Mouse (Mus musculus) E14TG2a.4 (cell line): Measurements from ENCODE around the gene Cyb561.
A peak's percentile ranks its signal among the peaks of the same experiment; 100 is the strongest.

ENCODE experiments used
- H3K27me3 ChIP-seq: 2 replicates; pipeline ENCODE4 v1.6.1; 2014; ENCODE audit warnings: low read length, control low read depth; ENCODE audit not compliant: insufficient read depth
- H3K36me3 ChIP-seq: 2 replicates; pipeline ENCODE4 v1.6.1; 2014; ENCODE audit warnings: low read length, control low read depth; ENCODE audit not compliant: insufficient read depth
- H3K4me1 ChIP-seq: replicated peaks from 2 replicates; pipeline ENCODE4 v1.6.1; 2014; ENCODE audit warnings: low read depth, low read length, control low read depth
- H3K4me3 ChIP-seq: replicated peaks from 2 replicates; pipeline ENCODE4 v1.5.1; 2014; ENCODE audit warnings: mild to moderate bottlenecking, low read length
- H3K9me3 ChIP-seq: 2 replicates; pipeline ENCODE4 v1.6.1; 2014; ENCODE audit warnings: low read length, control low read depth
- CTCF ChIP-seq: conservative IDR thresholded peaks from 2 replicates; pipeline ENCODE4 v1.5.1; 2014; ENCODE audit warnings: low read length
- NANOG ChIP-seq: IDR thresholded peaks from 2 replicates; pipeline ENCODE4 v1.6.1; 2014; ENCODE audit warnings: borderline replicate concordance, low read length, mixed read lengths
- POU5F1 ChIP-seq: IDR thresholded peaks from 2 replicates; pipeline ENCODE4 v1.6.1; 2014; ENCODE audit warnings: low read length, borderline replicate concordance

Gene Cyb561

DNA sequence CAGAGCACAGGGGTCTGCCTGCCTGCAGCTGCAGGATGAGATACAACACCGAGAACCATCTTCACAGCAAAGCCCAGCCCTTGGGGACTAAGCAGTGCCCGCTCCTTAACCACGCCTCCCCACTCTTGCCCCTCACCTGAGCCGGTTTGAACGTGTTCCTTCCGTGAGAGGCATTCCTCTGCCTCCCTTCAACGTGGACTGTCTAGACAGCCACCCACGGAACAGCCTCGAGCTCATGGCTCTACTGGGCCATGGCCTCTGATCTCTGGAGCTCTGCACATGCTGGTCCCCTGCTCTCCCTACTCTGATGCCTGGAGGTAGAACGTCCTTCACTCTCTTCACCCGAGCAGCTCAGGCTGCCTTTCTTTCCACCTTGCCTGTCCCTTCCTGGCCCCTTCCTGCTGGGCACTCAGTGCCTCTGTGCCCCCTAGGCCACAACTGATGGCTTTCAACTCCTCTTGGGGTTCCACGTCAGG lies at the start of gene Cyb561:
Gene Cyb561 (minus strand): TSS at position 426 of the 476 bp plus-strand sequence.
- H3K27me3 ChIP-seq, result no peaks in the 10 kb centered on the region
- peak within 1 kb of the TSS; percentile 39; the same call in 1 of the 2 replicates for H3K4me3 ChIP-seq
- no peaks in the 10 kb centered on the region for H3K9me3 ChIP-seq
- peaks cover 77% of the 10 kb centered on the region for H3K4me1 ChIP-seq
- TF ChIP-seq POU5F1, result no peak
- no peak for TF ChIP-seq CTCF
- TF ChIP-seq NANOG, result no peak
- H3K36me3 ChIP-seq, result no peaks in the 10 kb centered on the region

DNA sequence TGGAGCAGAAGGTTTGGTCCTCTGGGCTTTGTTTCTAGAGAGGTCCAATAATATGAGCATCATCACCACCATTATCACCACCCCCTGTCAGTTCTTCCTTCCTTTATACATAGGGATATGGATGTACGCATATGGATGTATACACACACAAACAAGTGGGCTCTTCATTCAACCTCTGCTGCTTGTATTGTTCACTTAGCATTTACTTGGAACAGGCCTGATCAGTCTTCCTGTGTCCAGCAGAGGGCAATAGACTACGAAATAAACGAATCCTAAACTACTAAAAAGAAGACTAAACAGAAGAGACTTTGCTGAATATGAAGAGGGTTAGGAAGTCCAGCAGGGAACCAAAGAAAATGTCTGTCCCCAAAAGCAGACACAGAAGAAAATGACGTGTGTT lies 48.6 kb upstream of the Cyb561 start:
- H3K9me3 ChIP-seq, result no peaks in the 10 kb centered on the region
- H3K27me3 ChIP-seq, result peaks cover 11% of the 10 kb centered on the region
- H3K4me1 ChIP-seq, result no peaks in the 10 kb centered on the region
- H3K36me3 ChIP-seq, result no peaks in the 10 kb centered on the region
- TF ChIP-seq POU5F1 (no peak), CTCF (peak; percentile 54)
- H3K4me3 ChIP-seq, result no peak overlapping the region

DNA sequence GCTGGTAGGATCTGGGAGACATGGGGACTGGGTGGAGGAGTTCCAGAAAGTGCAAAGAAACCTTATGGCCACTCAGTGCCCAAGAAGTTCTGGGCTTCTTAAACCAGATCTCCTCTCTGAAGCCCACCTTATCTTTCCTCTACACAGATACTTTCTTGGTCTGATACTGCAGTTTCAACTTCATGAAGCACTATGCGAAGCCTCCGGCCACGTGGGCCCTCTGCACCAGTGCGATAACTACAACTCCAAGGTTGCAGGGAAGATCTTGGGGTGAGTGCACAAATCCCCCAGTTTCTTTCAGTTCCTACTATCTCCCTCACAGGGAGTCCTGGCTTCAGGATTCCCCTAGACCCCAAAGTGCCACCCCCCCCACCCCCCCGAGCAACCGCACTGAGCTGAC lies 46.9 kb upstream of the Cyb561 start:
- Histone ChIP-seq H3K36me3 (no peaks in the 10 kb centered on the region), H3K9me3 (no peaks in the 10 kb centered on the region), H3K27me3 (peaks cover 3% of the 10 kb centered on the region; the same call in 1 of the 2 replicates), H3K4me3 (no peak overlapping the region), H3K4me1 (no peaks in the 10 kb centered on the region)
- TF ChIP-seq CTCF (no peak), NANOG (no peak), POU5F1 (no peak)

DNA sequence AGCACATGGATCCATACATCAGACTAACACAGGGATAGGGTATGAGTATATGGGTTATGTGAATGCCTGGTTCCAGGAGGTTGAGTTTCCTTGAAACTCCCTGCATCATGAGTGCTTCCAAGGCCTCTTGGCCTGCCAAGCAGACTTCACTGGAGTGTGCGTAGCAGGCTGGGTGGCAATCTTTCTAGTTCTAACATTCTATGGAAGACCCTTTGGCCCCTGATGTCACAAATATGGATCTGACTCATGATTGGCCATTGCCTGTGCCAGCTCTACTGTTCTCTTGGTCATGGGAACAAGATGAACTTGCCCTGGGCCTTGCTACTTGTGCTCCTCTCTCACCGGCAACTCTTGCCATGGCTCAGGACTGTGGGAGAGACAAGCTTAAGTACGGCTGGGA lies 41.2 kb upstream of the Cyb561 start, which contains the start of gene Ace3:
Gene Ace3 (plus strand): TSS at position 301 of the 400 bp plus-strand sequence.
- no peak for TF ChIP-seq CTCF
- TF ChIP-seq NANOG, result no peak
- TF ChIP-seq POU5F1, result no peak
- Histone ChIP-seq H3K9me3 (no peaks in the 10 kb centered on the region), H3K36me3 (no peaks in the 10 kb centered on the region), H3K4me3 (no peak within 1 kb of the TSS), H3K27me3 (peaks cover 14% of the 10 kb centered on the region; the same call in 1 of the 2 replicates), H3K4me1 (peaks cover 3% of the 10 kb centered on the region)

DNA sequence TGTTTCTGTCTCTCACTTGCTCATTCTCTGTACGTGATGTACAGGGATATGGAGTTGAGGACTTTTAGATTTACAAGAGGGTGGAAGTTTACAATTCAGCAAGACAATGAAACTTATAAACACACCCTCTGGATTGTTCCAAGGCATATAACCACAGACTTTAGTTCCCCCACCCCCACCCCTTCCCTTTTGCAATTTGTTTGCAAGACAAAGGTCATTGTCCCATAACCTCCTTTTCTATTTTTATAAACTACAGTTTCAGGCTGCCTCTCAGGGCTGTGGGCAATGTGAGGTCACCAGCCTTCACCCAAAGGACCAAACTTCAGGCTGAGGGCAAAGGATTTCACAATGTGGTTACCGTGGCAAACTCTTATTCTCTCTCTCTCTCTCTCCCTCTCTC lies 37.1 kb upstream of the Cyb561 start:
- H3K27me3 ChIP-seq, result peaks cover 40% of the 10 kb centered on the region
- no peak overlapping the region for H3K4me3 ChIP-seq
- TF ChIP-seq POU5F1 (no peak), NANOG (no peak), CTCF (no peak)
- no peaks in the 10 kb centered on the region for H3K36me3 ChIP-seq
- H3K9me3 ChIP-seq, result no peaks in the 10 kb centered on the region
- H3K4me1 ChIP-seq, result peaks cover 23% of the 10 kb centered on the region

DNA sequence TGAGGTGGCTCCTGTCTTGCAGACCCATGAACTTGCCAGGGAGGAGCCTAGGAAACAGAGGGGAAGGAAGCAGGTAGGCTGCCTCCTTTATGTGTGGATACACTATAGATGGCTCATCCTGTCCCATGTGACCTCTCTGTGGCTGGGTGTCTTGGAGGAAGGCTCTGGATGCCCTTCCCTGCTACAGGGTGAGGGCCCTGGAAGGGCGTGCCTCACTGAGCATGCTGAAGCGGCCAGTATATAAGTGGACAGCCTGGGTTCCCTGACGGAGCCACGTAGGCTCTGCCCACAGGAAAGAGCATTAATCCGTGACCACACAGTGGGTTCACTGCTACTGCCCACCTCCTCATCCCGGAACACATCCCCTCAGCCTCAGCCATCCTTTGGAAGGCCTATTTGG lies 36.3 kb upstream of the Cyb561 start:
- Histone ChIP-seq H3K4me3 (no peak overlapping the region), H3K4me1 (peaks cover 23% of the 10 kb centered on the region), H3K9me3 (no peaks in the 10 kb centered on the region), H3K36me3 (no peaks in the 10 kb centered on the region), H3K27me3 (peaks cover 44% of the 10 kb centered on the region)
- TF ChIP-seq POU5F1 (no peak), NANOG (no peak), CTCF (no peak)

DNA sequence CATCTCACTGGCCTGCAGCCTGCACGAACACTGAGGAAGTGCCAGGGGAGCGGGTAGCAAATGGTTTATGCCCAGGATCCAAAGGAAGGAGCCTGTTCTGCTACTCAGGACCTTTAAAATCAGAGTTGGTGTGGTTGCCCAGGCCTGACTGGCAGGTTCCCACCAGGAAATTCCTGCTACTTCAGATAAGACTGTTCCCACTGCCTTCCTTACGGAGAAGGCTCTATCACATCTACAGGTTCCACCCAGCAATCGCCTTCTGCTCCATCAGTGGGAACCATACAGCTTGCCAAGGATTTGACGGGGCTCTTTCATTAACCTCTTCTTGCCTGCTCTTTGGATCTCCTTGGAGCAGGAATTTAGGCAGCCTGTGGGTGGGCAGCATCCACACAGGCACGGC lies 34.3 kb upstream of the Cyb561 start:
- Histone ChIP-seq H3K27me3 (peaks cover 44% of the 10 kb centered on the region), H3K4me1 (peaks cover 23% of the 10 kb centered on the region)

DNA sequence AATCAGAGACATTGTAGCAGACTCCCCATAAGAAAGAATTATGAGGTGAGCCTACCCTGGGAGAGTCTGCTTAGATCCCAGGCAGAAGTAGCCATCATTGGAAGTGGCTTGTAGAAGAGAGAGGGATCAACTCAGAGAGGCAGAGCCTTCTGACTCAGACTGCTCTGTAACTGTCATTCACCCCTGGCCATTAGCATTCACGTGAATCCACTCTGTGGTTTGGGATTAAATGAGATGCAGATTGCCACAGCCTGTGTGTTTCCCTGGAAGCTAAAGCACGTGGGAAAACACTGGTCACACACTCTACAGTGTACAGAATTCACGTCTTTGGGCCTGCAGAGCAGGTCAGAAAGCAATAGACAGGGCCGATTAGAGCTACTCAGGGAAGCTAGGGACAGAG lies 31.3 kb upstream of the Cyb561 start:
- Histone ChIP-seq H3K4me1 (peaks cover 21% of the 10 kb centered on the region), H3K36me3 (no peaks in the 10 kb centered on the region), H3K9me3 (no peaks in the 10 kb centered on the region), H3K27me3 (peaks cover 44% of the 10 kb centered on the region), H3K4me3 (no peak overlapping the region)
- no peak for TF ChIP-seq CTCF
- no peak for TF ChIP-seq NANOG
- TF ChIP-seq POU5F1, result no peak

More for the DNA sequence above, 34.3 kb upstream of the Cyb561 start:
- H3K4me3 ChIP-seq, result peak overlapping the region; percentile 43
- TF ChIP-seq CTCF, result no peak
- TF ChIP-seq POU5F1, result no peak
- no peaks in the 10 kb centered on the region for H3K9me3 ChIP-seq
- H3K36me3 ChIP-seq, result no peaks in the 10 kb centered on the region

DNA sequence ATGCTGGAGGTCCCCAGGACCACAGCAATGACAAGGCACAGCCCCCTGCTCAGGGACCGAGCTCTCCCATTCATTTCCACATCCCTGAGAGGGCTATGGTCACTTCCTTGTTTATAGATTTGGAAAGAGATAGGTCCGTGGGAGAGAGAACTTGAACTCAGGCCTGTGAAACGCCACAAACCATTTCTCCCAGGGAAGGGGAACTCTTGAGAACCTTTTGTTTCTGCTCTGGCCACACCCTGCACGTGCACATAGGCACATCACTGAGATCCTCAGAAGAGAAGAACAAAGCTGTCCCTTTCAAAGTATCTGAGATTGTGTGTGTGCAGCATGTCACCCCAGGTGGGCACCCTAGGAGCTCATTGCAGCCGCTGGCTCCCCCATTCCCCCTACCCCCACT lies 25.5 kb upstream of the Cyb561 start:
- H3K36me3 ChIP-seq, result no peaks in the 10 kb centered on the region
- TF ChIP-seq CTCF (no peak), POU5F1 (no peak), NANOG (no peak)
- no peaks in the 10 kb centered on the region for H3K9me3 ChIP-seq
- peaks cover 27% of the 10 kb centered on the region for H3K27me3 ChIP-seq
- peaks cover 4% of the 10 kb centered on the region; the same call in 1 of the 2 replicates for H3K4me1 ChIP-seq
- H3K4me3 ChIP-seq, result no peak overlapping the region
